Mouse (Mus musculus) cerebellum, adult 11 months (tissue): ENCODE data around the gene Khdrbs1.
"Not testable (repeated sequence)": the region's sequence is repeated elsewhere in the genome, so short reads cannot be mapped to it uniquely, and the experiment has no call there.

Source experiments
- DNase-seq: peaks from one replicate; pipeline ENCODE4 v3.0.0; 2022

Khdrbs1 gene

DNA sequence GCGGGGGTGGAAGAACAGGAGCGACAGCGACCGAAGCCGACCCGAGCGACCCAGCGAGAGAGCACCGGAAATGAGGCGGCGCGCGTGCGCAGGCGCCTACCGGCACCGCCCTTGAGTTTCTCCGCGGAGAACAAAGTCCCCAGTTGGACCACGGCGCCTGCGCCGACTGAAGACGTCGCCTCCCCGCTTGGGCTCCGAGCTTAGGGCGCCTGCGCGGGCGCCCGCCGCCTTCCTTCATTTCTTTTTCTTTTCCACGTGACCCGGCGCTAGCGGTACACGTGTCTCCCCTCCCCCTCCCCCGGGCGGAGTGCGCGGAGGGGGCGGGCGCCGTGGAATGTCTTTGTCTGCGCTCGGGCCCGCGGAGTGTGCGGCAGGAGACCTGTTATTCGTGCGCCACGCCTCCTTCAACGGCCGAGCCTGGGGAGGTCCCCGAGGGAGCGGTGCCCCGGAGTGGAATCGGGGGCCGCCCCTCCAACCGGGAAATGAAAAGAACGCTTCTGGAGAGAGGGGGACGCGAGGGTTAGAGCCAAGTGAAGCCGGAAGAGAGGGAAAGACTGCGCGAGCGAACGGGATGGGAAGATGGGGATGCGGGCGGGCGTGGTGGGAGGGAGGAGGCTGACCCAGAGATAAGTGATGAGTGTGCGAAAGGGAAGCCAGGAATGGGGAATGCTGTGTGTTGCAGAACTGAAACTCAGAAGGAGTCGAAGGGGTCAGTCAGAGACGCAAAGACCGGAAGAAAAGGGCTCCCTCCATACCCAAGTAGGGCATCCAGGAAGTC is at the start of gene Khdrbs1:
Gene Khdrbs1, minus strand, starts transcription at position 72 of the 778 bp plus-strand sequence.
- DNase-seq = peak; percentile 96

DNA sequence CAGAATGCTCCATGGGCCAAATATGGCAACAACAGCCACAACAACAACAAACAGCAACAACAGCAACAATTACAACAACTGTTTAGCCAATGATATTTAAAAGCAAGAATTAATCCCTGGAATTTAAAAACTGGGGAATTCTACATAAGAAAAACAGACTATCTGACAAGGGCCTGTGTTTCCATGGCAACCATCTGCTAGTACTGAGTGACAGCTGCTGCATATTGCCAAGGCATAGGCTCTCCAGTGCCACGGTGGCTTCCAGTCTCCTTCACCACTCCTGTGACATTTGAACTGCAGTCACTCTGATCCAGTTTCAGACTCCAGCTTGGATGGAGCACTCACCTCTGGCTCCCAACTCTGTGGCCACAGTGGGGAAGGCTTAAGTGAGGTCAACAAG is 49.3 kb upstream of the Khdrbs1 start:
- no peak for DNase-seq

- DNase-seq = no peak
Observed at GRCm38 (mm10) chr4:129790475-129790874, 48.4 kb upstream of the Khdrbs1 start.

DNA sequence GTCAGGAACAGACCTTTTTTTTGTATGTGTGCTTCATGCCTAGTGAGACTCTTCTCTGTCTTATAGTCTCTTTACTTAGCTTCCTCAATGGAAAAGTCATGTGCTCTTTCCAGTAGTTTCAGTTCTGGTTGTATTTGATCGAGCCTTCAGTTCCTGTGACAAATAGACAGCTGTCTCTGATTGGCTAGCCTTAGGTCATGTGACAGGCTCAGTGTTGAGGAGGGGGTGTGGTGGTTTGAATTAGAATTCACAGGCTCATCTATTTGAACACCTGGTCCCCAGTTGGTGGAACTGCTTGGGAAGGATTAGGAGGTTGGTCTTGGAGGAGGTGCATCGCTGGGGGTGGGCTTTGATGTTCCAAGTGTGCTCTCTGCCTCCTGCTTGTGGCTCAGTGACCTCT is 47.5 kb upstream of the Khdrbs1 start:
- DNase-seq = no peak

DNA sequence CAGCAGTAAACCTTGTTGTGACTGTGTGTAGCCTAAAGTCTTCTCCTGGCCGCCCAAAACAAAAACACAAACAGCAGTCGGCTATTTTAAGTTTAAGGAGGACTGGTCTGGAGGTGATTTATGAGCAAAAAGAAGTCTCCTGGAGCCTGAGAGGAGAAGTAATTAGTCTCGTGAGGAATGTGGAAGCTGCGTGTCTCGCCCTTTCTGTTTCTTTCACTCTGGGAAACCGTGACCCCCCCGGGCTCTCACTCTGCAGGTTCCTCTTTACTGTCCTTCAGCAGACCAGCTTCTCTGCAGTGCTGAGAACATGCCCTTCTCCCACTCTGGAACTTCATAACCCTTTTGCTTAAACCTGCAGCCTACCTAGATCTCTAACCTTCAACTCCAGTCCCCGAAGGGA is 46.6 kb upstream of the Khdrbs1 start:
- no peak for DNase-seq

DNA sequence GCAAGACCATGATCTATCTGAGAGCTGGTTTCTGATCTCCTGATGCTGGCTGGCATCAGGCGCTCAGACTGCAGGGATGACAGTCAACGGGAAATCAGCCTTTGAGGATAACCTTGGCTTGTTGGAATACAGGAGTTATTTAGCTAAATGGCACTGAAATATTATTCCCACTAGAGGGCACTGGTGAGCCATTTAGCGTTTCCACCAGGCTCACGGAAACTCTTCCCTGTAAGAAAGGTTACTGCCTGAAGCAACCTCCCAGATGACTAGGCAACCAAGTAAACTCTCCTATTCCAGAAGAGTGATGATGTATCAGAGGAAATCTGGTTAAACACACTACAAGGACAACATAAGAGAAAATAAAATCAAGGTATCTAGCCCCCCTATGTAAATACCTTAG is 43.1 kb upstream of the Khdrbs1 start:
- DNase-seq = peak; percentile 68

DNA sequence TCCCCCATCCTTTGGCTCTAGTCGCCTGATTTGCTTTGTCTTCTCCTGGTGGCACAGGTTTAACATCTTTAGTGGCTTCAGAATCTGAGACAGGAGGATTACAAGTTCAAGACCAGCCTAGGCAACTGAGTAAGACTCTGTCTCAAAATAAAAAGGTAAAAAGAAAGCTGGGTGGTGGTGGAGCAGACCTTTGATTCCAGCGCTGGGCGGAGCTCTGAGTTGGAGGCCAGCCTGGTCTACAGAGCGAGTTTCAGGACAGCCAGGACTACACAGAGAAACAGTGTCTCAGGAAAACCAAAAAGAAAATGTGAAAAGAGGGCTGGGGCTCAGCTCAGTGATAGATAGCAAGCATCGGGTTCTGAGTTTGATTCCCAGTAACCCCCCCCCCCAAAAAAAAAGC is 41.4 kb upstream of the Khdrbs1 start:
- no peak for DNase-seq

- no peak for DNase-seq
Observed at GRCm38 (mm10) chr4:129782857-129783331, 40.8 kb upstream of the Khdrbs1 start.

DNA sequence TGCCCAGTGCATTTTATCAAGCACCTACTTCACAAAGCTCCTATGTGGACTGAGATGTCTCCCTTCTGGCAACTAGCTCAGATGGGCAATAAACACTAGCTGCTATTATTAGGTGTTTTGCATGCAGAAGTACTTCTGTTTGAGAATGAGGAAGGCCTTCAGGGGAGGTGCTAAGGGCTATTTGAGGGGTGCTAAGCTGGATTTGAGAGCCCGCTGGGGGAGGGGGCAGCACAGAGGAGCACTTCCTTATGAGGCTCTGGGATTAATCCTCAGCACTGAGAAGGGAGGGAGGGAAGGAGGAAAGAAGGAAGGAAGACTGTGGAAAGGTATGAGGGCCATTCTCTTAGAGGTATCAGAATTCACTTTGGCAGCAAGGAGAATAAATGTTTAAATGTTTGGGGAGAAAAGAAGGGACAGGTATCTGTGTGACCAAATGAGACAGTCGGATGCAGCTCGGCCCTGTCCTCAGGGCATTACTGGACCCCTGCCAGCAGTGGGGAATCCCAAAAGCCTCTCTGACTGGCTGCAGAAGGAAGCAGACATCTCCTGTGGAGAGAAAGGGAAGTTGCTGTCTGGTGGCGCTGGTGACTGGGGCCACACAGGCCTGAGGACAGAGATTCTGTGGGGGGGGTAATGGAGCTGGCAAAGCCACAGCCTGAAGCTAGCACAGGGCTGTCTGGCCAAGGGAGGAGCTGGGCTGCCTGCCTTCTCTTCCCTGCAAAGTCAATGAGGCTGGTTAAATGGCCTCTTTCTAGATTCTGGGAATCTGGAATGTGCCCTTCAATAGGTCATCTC is 40.0 kb upstream of the Khdrbs1 start:
- peak; percentile 13 for DNase-seq

GRCm38 (mm10) chr4:129771672-129772521 is 29.8 kb upstream of the Khdrbs1 start:
- DNase-seq = peak; percentile 32

- no peak for DNase-seq
Observed at GRCm38 (mm10) chr4:129771314-129771671, 29.2 kb upstream of the Khdrbs1 start.

- DNase-seq = no peak
Observed at GRCm38 (mm10) chr4:129770600-129770999, 28.5 kb upstream of the Khdrbs1 start.

DNA sequence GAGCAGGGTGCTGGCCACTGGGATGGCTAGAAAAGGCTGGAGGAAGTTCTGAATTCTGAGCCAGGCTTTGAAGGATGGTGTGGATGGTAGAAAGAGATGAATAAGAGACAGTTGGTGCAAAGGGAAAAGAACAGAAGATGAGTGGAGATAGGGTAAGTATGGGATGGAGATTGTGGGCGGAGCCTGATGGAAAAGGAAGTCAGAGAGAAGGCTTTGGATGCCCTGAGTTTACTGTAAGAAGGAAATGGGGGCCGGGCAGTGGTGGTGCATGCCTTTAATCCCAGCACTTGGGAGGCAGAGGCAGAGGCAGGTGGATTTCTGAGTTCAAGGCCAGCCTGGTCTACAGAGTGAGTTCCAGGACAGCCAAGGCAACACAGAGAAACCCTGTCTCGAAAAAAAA is 26.6 kb upstream of the Khdrbs1 start:
- DNase-seq = not testable (repeated sequence)

- peak; percentile 28 for DNase-seq
Observed at GRCm38 (mm10) chr4:129767782-129768181, 25.7 kb upstream of the Khdrbs1 start.

- no peak for DNase-seq
Observed at GRCm38 (mm10) chr4:129765351-129765750, 23.2 kb upstream of the Khdrbs1 start.

GRCm38 (mm10) chr4:129762496-129762895 is 20.4 kb upstream of the Khdrbs1 start:
- not testable (repeated sequence) for DNase-seq

DNA sequence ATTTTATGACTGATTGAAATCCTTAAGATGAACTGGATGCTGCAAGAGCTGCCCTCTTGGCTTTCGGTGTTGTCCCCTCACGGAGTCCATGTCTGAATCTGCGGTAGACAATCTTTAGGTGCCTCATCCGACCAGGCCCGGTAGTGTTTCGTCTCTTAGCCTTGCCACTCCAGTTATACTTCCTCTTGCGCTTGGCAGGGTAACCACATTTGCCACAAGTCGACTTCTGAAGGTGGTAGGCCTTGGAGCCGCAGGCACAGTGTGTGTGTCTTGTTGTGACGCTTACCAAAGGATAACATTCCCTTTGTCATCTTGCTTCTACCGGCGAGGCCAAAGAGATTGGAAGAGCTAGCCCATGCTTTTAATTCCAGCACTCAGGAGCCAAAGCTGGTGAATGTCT is 19.5 kb upstream of the Khdrbs1 start:
- no peak for DNase-seq

GRCm38 (mm10) chr4:129755455-129755854 is 13.4 kb upstream of the Khdrbs1 start:
- DNase-seq = no peak

DNA sequence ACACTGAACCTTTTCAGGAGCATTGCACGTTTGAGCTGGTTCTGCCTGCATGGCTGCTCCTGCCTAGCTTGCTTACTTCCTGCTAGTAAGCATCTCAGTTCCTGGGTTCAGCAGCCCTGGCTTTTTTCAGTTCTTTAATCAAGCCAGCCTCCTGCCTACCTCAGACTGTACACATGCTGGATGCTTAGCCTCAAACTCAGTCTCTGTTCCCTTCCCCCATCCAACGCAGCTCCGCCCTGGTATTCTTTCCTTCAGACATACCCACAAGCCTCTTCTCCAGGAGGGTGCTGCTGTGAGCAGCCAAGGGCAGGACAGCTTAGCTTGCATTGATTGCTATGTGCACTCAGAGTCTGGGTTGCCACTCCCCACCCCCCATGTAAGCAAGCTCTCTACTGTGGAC is 12.6 kb upstream of the Khdrbs1 start:
- no peak for DNase-seq

DNA sequence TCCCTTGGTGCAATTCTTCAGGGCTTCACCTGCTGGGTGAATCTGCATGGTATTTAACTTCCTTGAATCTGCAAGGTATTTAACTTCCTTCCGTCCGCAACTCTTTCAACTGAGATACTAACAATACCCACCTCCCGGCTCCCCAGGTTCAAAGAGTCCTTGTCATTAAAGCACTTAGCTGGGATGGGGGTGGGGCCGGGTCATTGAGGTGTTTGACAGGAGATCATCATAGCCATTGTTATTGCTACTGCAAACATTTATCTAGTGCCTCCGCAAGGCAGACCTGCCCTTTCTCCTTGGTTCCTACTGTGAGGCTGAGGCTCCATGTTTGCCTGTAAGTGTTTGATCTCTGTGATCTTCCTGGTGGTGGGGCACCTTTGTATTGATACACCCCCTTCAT is 8.3 kb upstream of the Khdrbs1 start:
- no peak for DNase-seq

DNA sequence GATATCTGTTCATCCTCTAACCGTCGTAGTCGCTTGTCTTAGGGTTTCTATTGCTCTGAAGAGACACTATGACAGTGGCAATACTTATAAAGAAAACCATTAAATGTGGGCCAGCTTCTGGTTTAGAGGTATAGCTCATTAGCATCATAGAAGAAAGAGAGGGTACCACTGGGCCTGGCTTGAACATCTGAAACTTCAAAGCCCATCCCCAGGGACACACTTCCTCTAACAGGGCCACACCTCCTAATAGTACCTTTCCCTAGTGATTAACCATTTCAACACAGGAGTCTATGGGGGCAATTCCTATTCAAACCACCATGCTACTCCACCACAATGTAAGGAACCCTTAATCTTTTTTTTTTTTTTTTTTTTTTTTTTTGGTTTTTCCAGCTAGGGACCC is 4.5 kb upstream of the Khdrbs1 start:
- no peak for DNase-seq

DNA sequence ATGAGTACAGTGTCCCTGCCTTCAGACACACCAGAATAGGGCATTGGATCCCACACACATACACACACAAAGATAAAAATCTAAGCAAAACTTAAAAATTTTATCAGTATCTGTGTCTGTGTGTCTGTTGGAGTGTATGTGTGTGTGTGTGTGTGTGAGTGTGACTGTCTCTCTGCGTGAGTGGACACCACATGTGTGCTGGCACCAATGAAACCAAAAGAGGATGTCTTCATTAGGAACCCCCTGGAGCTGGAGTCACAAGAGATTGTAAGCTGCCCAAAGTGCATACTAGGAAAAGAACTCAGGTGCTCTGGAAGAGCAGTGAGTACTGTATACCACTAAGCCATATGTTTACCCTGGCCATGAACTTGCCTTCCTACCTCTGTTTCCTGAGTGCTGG is 4.0 kb upstream of the Khdrbs1 start:
- no peak for DNase-seq

GRCm38 (mm10) chr4:129743494-129743893 is 1.4 kb upstream of the Khdrbs1 start:
- DNase-seq = no peak
